Mouse (Mus musculus) neural tube, embryonic 12.5 days (tissue): ENCODE data around the gene Nlrc3. TPM values are rescaled to one million over a fixed set of nuclear protein-coding genes. Genes with fewer than 3 reads are reported as not detected.

Experiments used
- ATAC-seq: fragments of 200-750 bp; cut with Nextera tagmentation; 2 replicates; pipeline ENCODE4 v1.8.0; 2017; ENCODE audit warnings: low read depth, mild to moderate bottlenecking, moderate TSS enrichment, moderate library complexity; ENCODE audit not compliant: low FRiP score
- H3K27ac ChIP-seq: fragments of 300-500 bp; sonication (generic); 2 replicates; pipeline ENCODE4 v1.5.1; 2016
- H3K27me3 ChIP-seq: fragments of 300-500 bp; sonication (generic); replicated peaks from 2 replicates; pipeline ENCODE4 v1.6.1; 2016; ENCODE audit warnings: mild to moderate bottlenecking
- H3K36me3 ChIP-seq: fragments of 300-500 bp; sonication (generic); 2 replicates; pipeline ENCODE4 v1.6.1; 2016; ENCODE audit warnings: mild to moderate bottlenecking
- H3K4me1 ChIP-seq: fragments of 300-500 bp; sonication (generic); 2 replicates; pipeline ENCODE4 v1.6.1; 2016
- H3K4me2 ChIP-seq: fragments of 300-500 bp; sonication (generic); replicated peaks from 2 replicates; pipeline ENCODE4 v1.6.1; 2016; ENCODE audit warnings: mild to moderate bottlenecking
- H3K4me3 ChIP-seq: fragments of 300-500 bp; sonication (generic); 2 replicates; pipeline ENCODE4 v1.5.1; 2016
- H3K9ac ChIP-seq: fragments of 300-500 bp; sonication (generic); 2 replicates; pipeline ENCODE4 v1.6.1; 2016; ENCODE audit warnings: mild to moderate bottlenecking
- H3K9me3 ChIP-seq: fragments of 300-500 bp; sonication (generic); 2 replicates; pipeline ENCODE4 v1.6.1; 2016; ENCODE audit warnings: mild to moderate bottlenecking
- WGBS: fragments of 180-500 bp; shearing (Covaris S2); methylation state at CpG from one replicate; pipeline ENCODE4 v1.1.7; 2016; 5-methylcytosine and 5-hydroxymethylcytosine counted together
- microRNA-seq: library from miRNA; unstranded; fragments of <30 nt; microRNA quantifications from one replicate; pipeline ENCODE4, GENCODE M21; 2017
- polyA plus RNA-seq: library from polyadenylated mRNA; unstranded; fragments of >200 nt; fragmentation: Nextera tagmentation; extraction: Ambion mirVana; gene quantifications from 2 replicates; pipeline ENCODE4 v1.2.1, GENCODE M21; 2016

Gene Nlrc3
- polyA plus RNA-seq, 1 experiment from 2014 or later, result 1.4 TPM

DNA sequence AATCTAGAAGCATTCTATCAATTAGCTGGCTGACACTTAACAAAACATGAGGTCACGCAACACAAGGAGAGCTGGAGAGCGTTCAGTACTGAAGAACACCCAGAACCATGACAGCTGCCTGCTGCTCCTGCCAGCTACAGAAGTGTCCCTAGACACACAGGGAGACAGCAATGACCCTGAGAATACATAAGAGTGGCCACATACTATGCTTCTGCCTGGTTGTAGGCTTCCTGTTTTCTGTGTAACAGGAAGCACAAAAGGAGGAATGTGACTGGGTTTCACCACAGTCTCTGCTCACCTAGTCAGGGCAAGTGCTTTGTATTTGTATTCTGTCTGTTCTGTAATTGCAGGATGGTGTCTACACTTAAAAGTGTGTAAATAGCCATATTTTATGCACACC lies 55.7 kb downstream of the Nlrc3 start:
- no peak overlapping the region for H3K4me2 ChIP-seq
- no peak overlapping the region for H3K4me3 ChIP-seq
- no peak overlapping the region for H3K27ac ChIP-seq
- 95% methylated on average over 2 of the region's 2 CpGs for WGBS
- peaks cover 71% of the 10 kb centered on the region for H3K36me3 ChIP-seq
- no peaks in the 10 kb centered on the region for H3K4me1 ChIP-seq
- ATAC-seq, result no peak
- H3K27me3 ChIP-seq, result no peaks in the 10 kb centered on the region
- no peak overlapping the region for H3K9ac ChIP-seq
- no peaks in the 10 kb centered on the region for H3K9me3 ChIP-seq

GRCm38 (mm10) chr16:3909118-3909517 lies 67.3 kb downstream of the Nlrc3 start:
- Histone ChIP-seq H3K4me1 (peaks cover 7% of the 10 kb centered on the region), H3K27ac (no peak overlapping the region), H3K9me3 (no peaks in the 10 kb centered on the region), H3K27me3 (no peaks in the 10 kb centered on the region), H3K4me2 (peak overlapping the region; percentile 86), H3K9ac (peak overlapping the region; percentile 56), H3K4me3 (peak overlapping the region; percentile 57), H3K36me3 (peaks cover 29% of the 10 kb centered on the region)
- ATAC-seq, result no peak; the same call in 1 of the 2 replicates
- 10% methylated on average over 20 of the region's 20 CpGs for WGBS

GRCm38 (mm10) chr16:3908537-3909111 lies 67.8 kb downstream of the Nlrc3 start, which contains the start of the genes 1700037C18Rik and Cluap1:
1700037C18Rik (minus strand) TSS chr16:3908689.
Cluap1 (plus strand) TSS chr16:3908801.
- H3K36me3 ChIP-seq, result peaks cover 31% of the 10 kb centered on the region
- no peaks in the 10 kb centered on the region for H3K9me3 ChIP-seq
- H3K9ac ChIP-seq, result peak within 1 kb of the TSS; percentile 56
- peaks cover 7% of the 10 kb centered on the region for H3K4me1 ChIP-seq
- under 1% methylated on average over 33 of the region's 33 CpGs for WGBS
- H3K27me3 ChIP-seq, result no peaks in the 10 kb centered on the region
- peak; percentile 97 for ATAC-seq
- H3K4me3 ChIP-seq, result peak within 1 kb of the TSS; percentile 57
- H3K4me2 ChIP-seq, result peak within 1 kb of the TSS; percentile 86
- H3K27ac ChIP-seq, result no peak within 1 kb of the TSS

- Histone ChIP-seq H3K9ac (no peak overlapping the region), H3K4me3 (no peak overlapping the region), H3K36me3 (peaks cover 29% of the 10 kb centered on the region), H3K27me3 (no peaks in the 10 kb centered on the region), H3K4me2 (no peak overlapping the region), H3K27ac (no peak overlapping the region), H3K9me3 (no peaks in the 10 kb centered on the region), H3K4me1 (peaks cover 7% of the 10 kb centered on the region)
- no peak for ATAC-seq
- WGBS, result 68% methylated on average over 2 of the region's 2 CpGs
Measured at GRCm38 (mm10) chr16:3907471-3907870, 69.0 kb downstream of the Nlrc3 start.

GRCm38 (mm10) chr16:3896553-3896952 lies 79.9 kb downstream of the Nlrc3 start:
- H3K9me3 ChIP-seq, result no peaks in the 10 kb centered on the region
- H3K4me1 ChIP-seq, result no peaks in the 10 kb centered on the region
- H3K27me3 ChIP-seq, result no peaks in the 10 kb centered on the region
- no peak overlapping the region for H3K27ac ChIP-seq
- WGBS, result 96% methylated on average over 1 of the region's 1 CpGs
- no peak overlapping the region for H3K4me2 ChIP-seq
- no peak overlapping the region for H3K9ac ChIP-seq
- peaks cover 52% of the 10 kb centered on the region for H3K36me3 ChIP-seq
- ATAC-seq, result no peak
- no peak overlapping the region for H3K4me3 ChIP-seq

DNA sequence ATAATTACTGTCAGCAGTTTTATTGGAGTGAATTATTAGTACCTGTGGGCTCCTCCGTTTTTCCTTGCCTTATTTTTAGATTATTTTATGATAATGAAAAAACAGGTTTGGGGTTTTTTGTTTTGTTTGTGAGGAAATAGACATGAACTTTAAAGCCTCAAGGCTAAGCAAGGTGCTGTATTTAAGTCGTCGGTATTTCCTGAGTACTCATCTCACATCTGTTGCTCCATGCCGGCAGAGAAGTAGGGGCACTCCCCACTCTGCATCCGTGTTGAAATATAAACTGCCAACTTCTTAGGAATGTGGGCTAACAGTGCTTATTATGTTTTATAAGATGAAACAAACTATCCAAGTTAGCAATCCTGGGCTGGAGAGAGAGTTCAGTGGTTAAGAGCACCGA lies 80.4 kb downstream of the Nlrc3 start:
- no peak overlapping the region for H3K9ac ChIP-seq

DNA sequence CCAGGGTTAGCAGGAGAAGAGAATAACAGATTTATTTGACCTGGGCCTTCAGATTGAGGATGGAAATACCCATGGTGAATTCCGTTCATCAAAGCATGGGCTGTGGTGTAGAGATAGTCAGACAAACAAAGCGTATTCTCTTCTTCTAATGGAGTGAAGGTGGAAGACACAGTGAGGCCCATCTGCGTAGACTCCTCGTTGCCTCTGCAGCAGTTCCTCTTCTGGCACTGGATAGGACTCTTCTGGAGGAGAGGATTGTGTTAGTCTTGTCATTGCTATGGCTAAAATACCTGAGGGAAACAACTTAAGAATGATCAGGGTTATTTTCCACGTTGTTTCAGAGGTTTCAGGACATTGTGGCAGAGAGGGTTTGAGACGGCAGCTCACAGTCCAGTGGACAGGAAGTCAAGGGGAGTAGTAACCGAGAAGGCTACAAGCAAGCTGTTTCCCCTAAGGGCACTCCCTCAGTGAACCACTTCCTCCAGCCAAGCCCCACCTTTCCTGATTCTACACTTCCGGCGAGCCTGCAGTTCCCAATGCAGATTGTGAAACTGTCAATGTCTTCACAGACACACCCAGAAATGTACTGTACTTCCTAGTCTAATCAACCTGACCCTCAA lies 81.1 kb downstream of the Nlrc3 start:
- 84% methylated on average over 9 of the region's 9 CpGs for WGBS
- Histone ChIP-seq H3K4me3 (no peak overlapping the region), H3K27me3 (no peaks in the 10 kb centered on the region), H3K4me1 (no peaks in the 10 kb centered on the region), H3K4me2 (no peak overlapping the region), H3K36me3 (peaks cover 40% of the 10 kb centered on the region), H3K27ac (no peak overlapping the region), H3K9me3 (no peaks in the 10 kb centered on the region), H3K9ac (no peak overlapping the region)
- ATAC-seq, result no peak

More for the DNA sequence above, 80.4 kb downstream of the Nlrc3 start:
- H3K36me3 ChIP-seq, result peaks cover 47% of the 10 kb centered on the region
- H3K27me3 ChIP-seq, result no peaks in the 10 kb centered on the region
- no peak overlapping the region for H3K4me2 ChIP-seq
- 91% methylated on average over 6 of the region's 6 CpGs for WGBS
- no peak for ATAC-seq
- no peaks in the 10 kb centered on the region for H3K9me3 ChIP-seq
- H3K27ac ChIP-seq, result no peak overlapping the region
- no peak overlapping the region for H3K4me3 ChIP-seq
- H3K4me1 ChIP-seq, result no peaks in the 10 kb centered on the region

Small RNA genes within 50 kb of the gene (microRNA-seq; reads per million reads assigned to microRNA genes)
- gene Gm23493, result not detected

Other genes with a start within 250 kb of the Nlrc3 start
- 51.9 and 54.7 TPM in 2 replicates for gene Zfp263, start 232.5 kb downstream of the Nlrc3 start, polyA plus RNA-seq
- not detected in 2 replicates for gene Olfr15, start 145.8 kb downstream of the Nlrc3 start, polyA plus RNA-seq
- gene Zfp174, start 129.4 kb downstream of the Nlrc3 start, polyA plus RNA-seq, result 1.6 and 2.0 TPM in 2 replicates
- 61.3 and 68.9 TPM in 2 replicates for gene Naa60, start 104.3 kb downstream of the Nlrc3 start, polyA plus RNA-seq
- gene Zfp597, start 92.1 kb downstream of the Nlrc3 start, polyA plus RNA-seq, result 9.5 and 10.1 TPM in 2 replicates
- 3.7 and 4.4 TPM in 2 replicates for gene Gm20695, start 92.0 kb downstream of the Nlrc3 start, polyA plus RNA-seq
- gene 1700037C18Rik, start 67.9 kb downstream of the Nlrc3 start, polyA plus RNA-seq, result 6.3 and 7.9 TPM in 2 replicates
- 23.8 TPM in 2 replicates for gene Cluap1, start 67.8 kb downstream of the Nlrc3 start, polyA plus RNA-seq
- 23.3 and 30.4 TPM in 2 replicates for gene Slx4, start 27.1 kb upstream of the Nlrc3 start, polyA plus RNA-seq
- 5.7 and 6.8 TPM in 2 replicates for gene Dnase1, start 60.3 kb upstream of the Nlrc3 start, polyA plus RNA-seq
- 61.2 and 62.3 TPM in 2 replicates for gene Trap1, start 101.2 kb upstream of the Nlrc3 start, polyA plus RNA-seq
- gene Crebbp, start 237.4 kb upstream of the Nlrc3 start, polyA plus RNA-seq, result 38.4 and 39.5 TPM in 2 replicates